Mouse (Mus musculus) forebrain, postnatal 0 days (tissue): ENCODE data around the gene Xbp1. TPM values are rescaled to one million over a fixed set of nuclear protein-coding genes. Genes with fewer than 3 reads are reported as not detected.
"Not testable (repeated sequence)": the region's sequence is repeated elsewhere in the genome, so short reads cannot be mapped to it uniquely, and the experiment has no call there.

Experiments used
- ATAC-seq: fragments of 200-750 bp; cut with Nextera tagmentation; 2 replicates; pipeline ENCODE4 v1.8.0; 2017; ENCODE audit warnings: mild to moderate bottlenecking, moderate library complexity
- DNase-seq: peaks from one replicate; pipeline ENCODE4 v3.0.0-alpha.2; 2015
- H3K27ac ChIP-seq: fragments of 300-500 bp; sonication (generic); 2 replicates; pipeline ENCODE4 v1.5.1; 2014; ENCODE audit warnings: low read depth, mild to moderate bottlenecking, antibody characterized with exemption, low read length, moderate library complexity, mixed read lengths
- H3K27me3 ChIP-seq: fragments of 300-500 bp; sonication (generic); 2 replicates; pipeline ENCODE4 v1.6.1; 2014; ENCODE audit warnings: mild to moderate bottlenecking, low read length, mixed read lengths; ENCODE audit not compliant: insufficient read depth
- H3K36me3 ChIP-seq: fragments of 300-500 bp; sonication (generic); 2 replicates; pipeline ENCODE4 v1.6.1; 2014; ENCODE audit warnings: mild to moderate bottlenecking, moderate library complexity; ENCODE audit not compliant: insufficient read depth
- H3K4me1 ChIP-seq: fragments of 300-500 bp; sonication (generic); 2 replicates; pipeline ENCODE4 v1.6.1; 2014; ENCODE audit warnings: antibody characterized with exemption; ENCODE audit not compliant: insufficient read depth
- H3K4me2 ChIP-seq: fragments of 300-500 bp; sonication (generic); 2 replicates; pipeline ENCODE4 v1.6.1; 2014; ENCODE audit warnings: low read depth, mild to moderate bottlenecking, moderate library complexity
- H3K4me3 ChIP-seq: fragments of 300-500 bp; sonication (generic); 2 replicates; pipeline ENCODE4 v1.5.1; 2014; ENCODE audit warnings: low read depth, low read length, mixed read lengths
- H3K9ac ChIP-seq: fragments of 300-500 bp; sonication (generic); 2 replicates; pipeline ENCODE4 v1.6.1; 2014; ENCODE audit warnings: mild to moderate bottlenecking
- H3K9me3 ChIP-seq: fragments of 300-500 bp; sonication (generic); 2 replicates; pipeline ENCODE4 v1.6.1; 2016; ENCODE audit warnings: low read length
- CTCF ChIP-seq: sonication (generic); IDR thresholded peaks from 2 replicates; pipeline ENCODE4 v1.5.1; 2016; ENCODE audit warnings: antibody characterized with exemption, control low read depth, low read depth
- WGBS: fragments of 180-500 bp; shearing (Covaris S2); extraction: QIAGEN DNeasy Blood & Tissue Kit; methylation state at CpG from one replicate; pipeline ENCODE4 v1.1.7; 2014; 5-methylcytosine and 5-hydroxymethylcytosine counted together
- polyA plus RNA-seq: library from polyadenylated mRNA; unstranded; fragments of >200 nt; fragmentation: Nextera tagmentation; extraction: Ambion mirVana; gene quantifications from 2 replicates; pipeline ENCODE4 v1.2.1, GENCODE M21; 2015
- total RNA-seq: library from RNA; depleted of rRNA; stranded (reverse); fragments of >200 nt; gene quantifications from 2 replicates; pipeline ENCODE4 v1.2.3, GENCODE M21; 2014; rRNA removed

Gene Xbp1
- total RNA-seq = 120 and 140 TPM in 2 replicates
- polyA plus RNA-seq = 100 and 107 TPM in 2 replicates

- WGBS = 3% methylated on average over 72 of the region's 72 CpGs
Measured at GRCm38 (mm10) chr11:5520412-5521265, at the start of gene Xbp1. Gene Xbp1, plus strand, starts transcription at chr11:5520659.

GRCm38 (mm10) chr11:5474130-5474529 lies 46.3 kb upstream of the Xbp1 start:
- Histone ChIP-seq H3K4me2 (no peak overlapping the region), H3K9me3 (no peaks in the 10 kb centered on the region), H3K27me3 (no peaks in the 10 kb centered on the region), H3K9ac (no peak overlapping the region), H3K27ac (no peak overlapping the region), H3K36me3 (no peaks in the 10 kb centered on the region), H3K4me1 (no peaks in the 10 kb centered on the region), H3K4me3 (no peak overlapping the region)
- peak; percentile 88 for TF ChIP-seq CTCF
- peak; percentile 90 for DNase-seq
- whole genome bisulfite sequencing = 16% methylated on average over 5 of the region's 5 CpGs
- peak; percentile 56 for ATAC-seq

More at GRCm38 (mm10) chr11:5520412-5521265, at the start of gene Xbp1:
- DNase-seq (peak; percentile 95), ATAC-seq (peak; percentile 96)
- Histone ChIP-seq H3K27me3 (no peaks in the 10 kb centered on the region), H3K9me3 (no peaks in the 10 kb centered on the region), H3K4me1 (0 out of 2 replicates have a peak, but pooled peaks cover 13% of the 10 kb centered on the region), H3K9ac (peak within 1 kb of the TSS; percentile 92), H3K36me3 (peaks cover 26% of the 10 kb centered on the region), H3K4me2 (peak within 1 kb of the TSS; percentile 73), H3K27ac (peak within 1 kb of the TSS; percentile 91), H3K4me3 (peak within 1 kb of the TSS; percentile 94)
- no peak for TF ChIP-seq CTCF

GRCm38 (mm10) chr11:5475556-5476118 lies 44.8 kb upstream of the Xbp1 start:
- H3K27me3 ChIP-seq, H3K4me3 ChIP-seq, ATAC-seq, H3K36me3 ChIP-seq, H3K9me3 ChIP-seq, H3K4me1 ChIP-seq, H3K9ac ChIP-seq, H3K4me2 ChIP-seq, H3K27ac ChIP-seq, DNase-seq: not testable (repeated sequence)
- no CpG with 5 or more reads among the region's 2 CpGs for WGBS

- H3K9ac ChIP-seq = no peak overlapping the region
- H3K4me1 ChIP-seq = no peaks in the 10 kb centered on the region
- H3K27me3 ChIP-seq = no peaks in the 10 kb centered on the region
- no peak for TF ChIP-seq CTCF
- ATAC-seq (no peak), DNase-seq (no peak)
- no peak overlapping the region for H3K4me2 ChIP-seq
- WGBS = 87% methylated on average over 4 of the region's 4 CpGs
- no peak overlapping the region for H3K4me3 ChIP-seq
- no peaks in the 10 kb centered on the region for H3K9me3 ChIP-seq
- H3K36me3 ChIP-seq = no peaks in the 10 kb centered on the region
- no peak overlapping the region for H3K27ac ChIP-seq
Measured at GRCm38 (mm10) chr11:5476806-5477205, 43.7 kb upstream of the Xbp1 start.

GRCm38 (mm10) chr11:5478193-5478592 lies 42.3 kb upstream of the Xbp1 start:
- DNase-seq (no peak), ATAC-seq (no peak)
- Histone ChIP-seq H3K36me3 (no peaks in the 10 kb centered on the region), H3K27ac (no peak overlapping the region), H3K4me2 (no peak overlapping the region), H3K4me3 (no peak overlapping the region), H3K9ac (no peak overlapping the region), H3K4me1 (no peaks in the 10 kb centered on the region), H3K27me3 (no peaks in the 10 kb centered on the region), H3K9me3 (no peaks in the 10 kb centered on the region)
- no peak for TF ChIP-seq CTCF
- WGBS = 88% methylated on average over 7 of the region's 7 CpGs

GRCm38 (mm10) chr11:5478831-5479230 lies 41.6 kb upstream of the Xbp1 start:
- WGBS = 90% methylated on average over 3 of the region's 3 CpGs
- Histone ChIP-seq H3K4me1 (no peaks in the 10 kb centered on the region), H3K27ac (no peak overlapping the region), H3K9me3 (no peaks in the 10 kb centered on the region), H3K9ac (no peak overlapping the region), H3K27me3 (no peaks in the 10 kb centered on the region), H3K4me2 (no peak overlapping the region), H3K36me3 (no peaks in the 10 kb centered on the region), H3K4me3 (no peak overlapping the region)
- DNase-seq (no peak), ATAC-seq (no peak)
- TF ChIP-seq CTCF = no peak

- no peak overlapping the region for H3K4me2 ChIP-seq
- no peak for DNase-seq
- no peaks in the 10 kb centered on the region for H3K9me3 ChIP-seq
- WGBS = 86% methylated on average over 13 of the region's 13 CpGs
- no peak for ATAC-seq
- H3K4me1 ChIP-seq = 0 out of 2 replicates have a peak, but pooled peaks cover 5% of the 10 kb centered on the region
- no peak overlapping the region for H3K9ac ChIP-seq
- no peak for TF ChIP-seq CTCF
- no peak overlapping the region for H3K27ac ChIP-seq
- no peak overlapping the region for H3K4me3 ChIP-seq
- no peaks in the 10 kb centered on the region for H3K27me3 ChIP-seq
- H3K36me3 ChIP-seq = no peaks in the 10 kb centered on the region
Measured at GRCm38 (mm10) chr11:5482581-5482980, 37.9 kb upstream of the Xbp1 start.
